Mouse (Mus musculus): ENCODE measurements around the gene Thbd.

DNA sequence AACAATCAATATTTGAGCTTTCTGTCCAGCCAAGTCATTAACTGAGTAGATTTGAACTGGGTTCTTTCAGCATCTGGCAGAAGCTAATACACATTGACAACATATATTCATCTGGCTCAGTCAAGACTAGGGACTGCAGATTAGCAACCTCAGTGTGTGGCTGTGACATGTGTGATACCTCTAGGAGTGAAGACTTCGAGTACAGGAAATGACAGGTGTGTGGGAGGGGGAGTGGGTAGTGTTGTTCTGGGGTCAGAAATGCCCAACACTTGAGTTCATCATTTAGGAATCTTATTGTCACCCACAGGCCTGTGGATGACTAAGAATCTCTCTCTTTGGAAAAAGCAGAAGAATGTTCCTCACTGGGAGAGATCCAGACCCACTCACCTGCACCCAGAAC is 13.1 kb upstream of the Thbd start:
- TF ChIP-seq EP300 (IDR thresholded peaks at IDR 0.05; ENCODE audit: low read length) (no peak), ELF1 (IDR thresholded peaks at IDR 0.05; ENCODE audit: low read depth, low read length) (no peak), POLR2A (IDR thresholded peaks at IDR 0.05; ENCODE audit: low read depth, low read length) (no peak), KAT2A (IDR thresholded peaks at IDR 0.05; ENCODE audit: insufficient replicate concordance, low read length) (no peak), MAX (IDR thresholded peaks at IDR 0.05; ENCODE audit: low read length) (no peak), POLR2AphosphoS2 (IDR thresholded peaks at IDR 0.05; ENCODE audit: low read depth, low read length) (no peak), RCOR1 (conservative IDR thresholded peaks at IDR 0.05; ENCODE audit: low read depth, low read length) (no peak), CTCF (conservative IDR thresholded peaks at IDR 0.05 in 1 of 2, IDR thresholded peaks at IDR 0.05 in 1 of 2; ENCODE audit: low read depth in 2 of 2, low read length in 2 of 2) (no peak), MYC (IDR thresholded peaks at IDR 0.05; ENCODE audit: low read depth, low read length) (no peak), USF1 (IDR thresholded peaks at IDR 0.05; ENCODE audit: low read depth, low read length) (no peak), MAFK (IDR thresholded peaks at IDR 0.05; ENCODE audit: insufficient replicate concordance, low read length) (no peak)

All from CH12.LX (cell line).